8 mouse cellular contexts compared by ENCODE assay signal in genomic region chr8:70660273-70660725, GRCm38 (mm10). TPM values are rescaled to one million over a fixed set of nuclear protein-coding genes. Genes with fewer than 3 reads are reported as not detected.
DNase-seq lines count a peak whose midpoint lies in the region; ATAC-seq and TF ChIP-seq lines count a peak whose summit lies in the region.

Pgpep1 (minus strand) TSS chr8:70660388.

- H3K4me1 ChIP-seq in cerebellum, adult 2 months (ENCODE audit: control insufficient read depth, insufficient read depth, low read length): no peaks in the 10 kb centered on the region
- peaks cover 2% of the 10 kb centered on the region; the same call in 1 of the 2 replicates for H3K4me1 ChIP-seq in cortical plate, adult 2 months (ENCODE audit: control insufficient read depth, insufficient read depth, low read length)
- H3K4me1 ChIP-seq in liver, embryonic 14.5 days (replicated peaks; ENCODE audit: control insufficient read depth in 2 of 2, insufficient read depth in 2 of 2, low read length in 1 of 2): peaks cover 11 to 24% of the 10 kb centered on the region in 2 experiments
- H3K4me1 ChIP-seq in neural tube, embryonic 12.5 days: peaks cover 35% of the 10 kb centered on the region

- no peak for DNase-seq in cerebellum, adult 2 months
- no peak for DNase-seq in cerebellum, adult 9-10 months
- DNase-seq in kidney, adult 9 months: peak; percentile 71
- no peak for DNase-seq in liver, embryonic 14.5 days (ENCODE audit: low read depth in 3 of 3, low spot score in 3 of 3)
- DNase-seq in spleen, postnatal 36 days (ENCODE audit: low spot score in 2 of 2): no peak

- H3K9ac ChIP-seq in liver, embryonic 14.5 days (replicated peaks): peak within 1 kb of the TSS; percentile 89
- H3K9ac ChIP-seq in neural tube, embryonic 12.5 days: peak within 1 kb of the TSS; percentile 93

- no peaks in the 10 kb centered on the region for H3K27me3 ChIP-seq in cerebellum, adult 2 months (ENCODE audit: control insufficient read depth, insufficient read depth, low read length)
- H3K27me3 ChIP-seq in liver, embryonic 14.5 days (ENCODE audit: control insufficient read depth, insufficient read depth, low read length): no peaks in the 10 kb centered on the region
- H3K27me3 ChIP-seq in neural tube, embryonic 12.5 days (replicated peaks): no peaks in the 10 kb centered on the region

- H3K4me2 ChIP-seq in liver, embryonic 14.5 days (ENCODE audit: low read depth): peak within 1 kb of the TSS; percentile 97
- peak within 1 kb of the TSS; percentile 81 for H3K4me2 ChIP-seq in neural tube, embryonic 12.5 days (replicated peaks)

- no peak for TF ChIP-seq CTCF in cerebellum, adult 2 months (IDR thresholded peaks at IDR 0.05; ENCODE audit: borderline replicate concordance, insufficient read depth, low read depth, low read length)
- TF ChIP-seq CTCF in cortical plate, adult 2 months (IDR thresholded peaks at IDR 0.05; ENCODE audit: extremely low read depth, insufficient read depth, low read length): no peak
- no peak for TF ChIP-seq CTCF in liver, embryonic 14.5 days (IDR thresholded peaks at IDR 0.05; ENCODE audit: low read depth)

- peak; percentile 52 for ATAC-seq in granulocyte monocyte progenitor cell, adult 5-6 weeks (replicated peaks; ENCODE audit: poor library complexity, severe bottlenecking)
- peak; percentile 40 for ATAC-seq in liver, embryonic 14.5 days (ENCODE audit: insufficient read depth)
- ATAC-seq in neural tube, embryonic 12.5 days (ENCODE audit: low FRiP score, low read depth): peak; percentile 45

- WGBS in cerebellum, adult 2 months: 12% methylated on average over 14 of the region's 14 CpGs
- WGBS in liver, embryonic 14.5 days (ENCODE audit: insufficient replicate concordance): 6% methylated on average over 14 of the region's 14 CpGs
- 3% methylated on average over 14 of the region's 14 CpGs for WGBS in neural tube, embryonic 12.5 days

- H3K27ac ChIP-seq in cerebellum, adult 2 months (ENCODE audit: insufficient read depth, low read length): no peak within 1 kb of the TSS
- H3K27ac ChIP-seq in cortical plate, adult 2 months (ENCODE audit: insufficient read depth, low read length): no peak within 1 kb of the TSS
- peak within 1 kb of the TSS; percentile 74 for H3K27ac ChIP-seq in liver, embryonic 14.5 days
- peak within 1 kb of the TSS; percentile 64; the same call in 1 of the 2 replicates for H3K27ac ChIP-seq in neural tube, embryonic 12.5 days

- no peaks in the 10 kb centered on the region for H3K9me3 ChIP-seq in liver, embryonic 14.5 days (ENCODE audit: control insufficient read depth, low read length)
- H3K9me3 ChIP-seq in neural tube, embryonic 12.5 days: no peaks in the 10 kb centered on the region

- TF ChIP-seq POLR2A in cerebellum, adult 2 months (IDR thresholded peaks at IDR 0.05; ENCODE audit: borderline replicate concordance, insufficient read depth, low read length): no peak
- no peak for TF ChIP-seq POLR2A in cortical plate, adult 2 months (IDR thresholded peaks at IDR 0.05; ENCODE audit: extremely low read depth, insufficient read depth, low read length)

- no peaks in the 10 kb centered on the region; the same call in 1 of the 2 replicates for H3K36me3 ChIP-seq in liver, embryonic 14.5 days (replicated peaks; ENCODE audit: control insufficient read depth, insufficient read depth, low read depth)
- peaks cover 5% of the 10 kb centered on the region; the same call in 1 of the 2 replicates for H3K36me3 ChIP-seq in neural tube, embryonic 12.5 days

- peak within 1 kb of the TSS; percentile 81 for H3K4me3 ChIP-seq in cerebellum, adult 2 months (replicated peaks; ENCODE audit: insufficient read depth, low read depth, low read length)
- H3K4me3 ChIP-seq in cortical plate, adult 2 months (ENCODE audit: insufficient read depth, low read length): peak within 1 kb of the TSS; percentile 63
- peak within 1 kb of the TSS; percentile 82 to 84 for H3K4me3 ChIP-seq in liver, embryonic 14.5 days (ENCODE audit: insufficient read depth in 1 of 2, low read depth in 2 of 2, low read length in 2 of 2)
- peak within 1 kb of the TSS; percentile 77 for H3K4me3 ChIP-seq in neural tube, embryonic 12.5 days

- no peak for TF ChIP-seq EP300 in liver, embryonic 14.5 days (IDR thresholded peaks at IDR 0.05; ENCODE audit: low read depth)

RNA-seq across cellular contexts. Expression of gene Pgpep1, which starts in this region (rescaled TPM):
- 28.3 and 32.5 TPM in 2 replicates for polyA plus RNA-seq in cerebellum, adult 2 months (2012; rRNA removed)
- polyA plus RNA-seq in cortical plate, adult 2 months (2012; rRNA removed): 18.1 and 19.7 TPM in 2 replicates
- 8.5 and 31.0 TPM in 2 replicates for total RNA-seq in granulocyte monocyte progenitor cell, adult 5-6 weeks (2014; fragmentation: Nextera tagmentation)
- total RNA-seq in granulocyte monocyte progenitor cell, adult 5-6 weeks (2017): 6.5 and 6.9 TPM in 2 replicates
- 7.6 and 8.6 TPM in 2 replicates for polyA plus RNA-seq in liver, embryonic 14.5 days (2012; rRNA removed)
- 19.8 and 23.5 TPM in 2 replicates for polyA plus RNA-seq in liver, embryonic 14.5 days (2014; fragmentation: Nextera tagmentation; extraction: Ambion mirVana)
- 181 and 188 TPM in 2 replicates for polyA plus RNA-seq in neural tube, embryonic 12.5 days (2016; fragmentation: Nextera tagmentation; extraction: Ambion mirVana)

Comparison
In these comparisons a context has a peak if more than half of its experiments do, and no peak if none do; other contexts are left out.
1. H3K27ac ChIP-seq: peak in liver, embryonic 14.5 days (single experiment) and neural tube, embryonic 12.5 days (single experiment); none in cerebellum, adult 2 months (single experiment) and cortical plate, adult 2 months (single experiment).
2. Peak in every context shown above with its lines, with median percentiles within 50 percentile points of each other: H3K4me3 ChIP-seq and ATAC-seq.